Mouse (Mus musculus) forelimb bud, embryonic 11.5 days (tissue): ENCODE measurements at regions not wholly inside any gene's neighbourhood (a gene's known extent, or its start where the extent isn't known, plus 50 kb on each side); places are given as distances from the start of the nearest gene placed in this dataset.

ENCODE experiments used
- DNase-seq: peaks from one replicate; pipeline ENCODE4 v3.0.0-alpha.2; 2012; ENCODE audit warnings: low read depth, low spot score

GRCm38 (mm10) chr2:72886250-72886649 is 94.0 kb downstream of the Sp3 start:
- no peak for DNase-seq
